Mouse (Mus musculus) kidney, embryonic 16.5 days (tissue): ENCODE measurements around the gene Sox6. TPM values are rescaled to one million over a fixed set of nuclear protein-coding genes. Genes with fewer than 3 reads are reported as not detected.
A peak's percentile ranks its signal among the peaks of the same experiment; 100 is the strongest.
"Not testable (repeated sequence)": the region's sequence is repeated elsewhere in the genome, so short reads cannot be mapped to it uniquely, and the experiment has no call there.

ENCODE experiments used
- ATAC-seq: fragments of 200-750 bp; cut with Nextera tagmentation; 2 replicates; pipeline ENCODE4 v1.8.0; 2017; ENCODE audit warnings: moderate TSS enrichment; ENCODE audit not compliant: low FRiP score, low TSS enrichment
- H3K27ac ChIP-seq: fragments of 300-500 bp; sonication (generic); 2 replicates; pipeline ENCODE4 v1.5.1; 2014; ENCODE audit warnings: low read length
- H3K27me3 ChIP-seq: fragments of 300-500 bp; sonication (generic); 2 replicates; pipeline ENCODE4 v1.6.1; 2014; ENCODE audit warnings: low read length, control low read depth, mixed read lengths; ENCODE audit not compliant: insufficient read depth
- H3K36me3 ChIP-seq: fragments of 300-500 bp; sonication (generic); 2 replicates; pipeline ENCODE4 v1.6.1; 2014; ENCODE audit warnings: low read length, control low read depth, mixed read lengths; ENCODE audit not compliant: insufficient read depth
- H3K4me1 ChIP-seq: fragments of 300-500 bp; sonication (generic); 2 replicates; pipeline ENCODE4 v1.6.1; 2014; ENCODE audit warnings: low read length, control low read depth, mixed read lengths; ENCODE audit not compliant: insufficient read depth
- H3K4me2 ChIP-seq: fragments of 300-500 bp; sonication (generic); replicated peaks from 2 replicates; pipeline ENCODE4 v1.6.1; 2014; ENCODE audit warnings: low read depth, low read length
- H3K4me3 ChIP-seq: fragments of 300-500 bp; sonication (generic); 2 replicates; pipeline ENCODE4 v1.5.1; 2014; ENCODE audit warnings: mild to moderate bottlenecking, low read length
- H3K9ac ChIP-seq: fragments of 300-500 bp; sonication (generic); replicated peaks from 2 replicates; pipeline ENCODE4 v1.6.1; 2014; ENCODE audit warnings: low read length
- H3K9me3 ChIP-seq: fragments of 300-500 bp; sonication (generic); 2 replicates; pipeline ENCODE4 v1.6.1; 2016; ENCODE audit warnings: low read length, control low read depth
- WGBS: fragments of 180-500 bp; shearing (Covaris S2); extraction: QIAGEN DNeasy Blood & Tissue Kit; methylation state at CpG from one replicate; pipeline ENCODE4 v1.1.7; 2014; 5-methylcytosine and 5-hydroxymethylcytosine counted together
- polyA plus RNA-seq: library from polyadenylated mRNA; unstranded; fragments of >200 nt; fragmentation: Nextera tagmentation; extraction: Ambion mirVana; gene quantifications from 2 replicates; pipeline ENCODE4 v1.2.1, GENCODE M21; 2015

Sox6 gene
- 18.6 and 18.9 TPM in 2 replicates for polyA plus RNA-seq

DNA sequence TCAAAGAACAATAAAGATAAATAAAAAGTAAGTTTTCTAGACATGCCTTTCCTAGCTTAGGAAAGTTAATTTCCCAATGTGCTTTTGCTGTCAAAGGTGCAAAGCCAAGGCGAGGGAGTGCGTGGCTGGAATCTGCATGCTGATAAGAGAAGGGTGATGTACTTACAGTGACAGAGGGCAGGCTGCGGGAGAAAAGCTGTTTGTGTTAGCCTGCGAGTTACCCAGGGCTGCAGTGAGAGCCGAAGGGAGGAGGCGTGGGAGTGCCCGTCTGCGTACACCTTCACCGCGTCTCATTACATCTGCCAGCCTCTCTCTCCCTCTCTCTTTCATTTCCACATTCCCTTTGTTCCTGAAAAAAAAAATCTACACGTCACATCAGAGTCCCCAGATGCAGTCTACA lies at the start of gene Sox6:
Sox6 (minus strand) TSS at position 286 of the 400 bp plus-strand sequence.
- WGBS, result under 1% methylated on average over 11 of the region's 11 CpGs
- Histone ChIP-seq H3K4me3 (peak within 1 kb of the TSS; percentile 51), H3K36me3 (no peaks in the 10 kb centered on the region), H3K27ac (no peak within 1 kb of the TSS), H3K4me2 (peak within 1 kb of the TSS; percentile 94), H3K9me3 (no peaks in the 10 kb centered on the region), H3K4me1 (peaks cover 33% of the 10 kb centered on the region), H3K27me3 (peaks cover 67% of the 10 kb centered on the region), H3K9ac (peak within 1 kb of the TSS; percentile 43)
- no peak for ATAC-seq

DNA sequence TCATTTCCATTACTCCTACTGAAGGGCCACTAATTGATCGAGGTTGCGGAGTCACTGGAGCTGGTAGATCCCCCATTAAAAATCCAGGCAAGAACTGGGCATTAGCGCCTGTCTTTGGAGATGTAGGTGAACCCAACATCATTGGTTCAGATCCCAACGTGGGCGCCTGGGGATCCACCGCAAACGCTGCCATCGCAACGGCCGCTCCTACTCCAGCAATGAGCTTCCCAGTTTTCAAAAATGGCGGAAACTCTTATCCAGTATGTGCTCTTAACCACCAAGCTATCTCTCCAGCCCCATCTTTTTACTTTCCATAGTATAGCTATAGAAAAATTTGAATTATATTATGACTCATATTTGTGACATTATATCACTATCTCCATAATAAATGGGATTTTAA lies 45.8 kb upstream of the Sox6 start, which contains the start of gene Gm4353:
Gm4353 (minus strand) TSS at position 270 of the 400 bp plus-strand sequence.
- H3K4me1 ChIP-seq, H3K27me3 ChIP-seq, H3K4me3 ChIP-seq, H3K27ac ChIP-seq, H3K4me2 ChIP-seq, H3K9ac ChIP-seq, ATAC-seq, H3K9me3 ChIP-seq, H3K36me3 ChIP-seq: not testable (repeated sequence)
- WGBS, result 98% methylated on average over 11 of the region's 11 CpGs

DNA sequence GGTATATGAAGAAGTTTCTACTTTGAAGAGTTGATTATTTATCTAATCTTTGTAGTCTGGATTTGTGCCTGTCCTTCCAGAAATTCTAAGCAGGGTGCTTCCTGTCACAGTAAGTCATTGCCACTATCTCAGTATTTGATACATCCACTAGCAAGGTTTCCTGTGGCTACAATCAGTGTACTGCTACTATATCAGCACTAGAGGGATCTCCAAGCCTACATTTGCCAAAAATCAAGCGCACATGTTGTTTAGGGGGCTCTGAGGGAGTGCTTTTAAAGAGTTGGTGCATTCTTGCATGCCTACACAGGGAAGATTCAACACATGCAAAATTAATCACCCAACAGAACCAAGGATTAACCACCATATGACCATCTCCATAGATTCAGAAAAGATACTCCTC lies 22.1 kb upstream of the Sox6 start:
- Histone ChIP-seq H3K9me3 (no peaks in the 10 kb centered on the region), H3K4me2 (no peak overlapping the region), H3K27ac (no peak overlapping the region), H3K4me1 (no peaks in the 10 kb centered on the region), H3K9ac (no peak overlapping the region), H3K36me3 (no peaks in the 10 kb centered on the region), H3K27me3 (no peaks in the 10 kb centered on the region), H3K4me3 (no peak overlapping the region)
- WGBS, result 74% methylated on average over 1 of the region's 1 CpGs
- ATAC-seq, result no peak

DNA sequence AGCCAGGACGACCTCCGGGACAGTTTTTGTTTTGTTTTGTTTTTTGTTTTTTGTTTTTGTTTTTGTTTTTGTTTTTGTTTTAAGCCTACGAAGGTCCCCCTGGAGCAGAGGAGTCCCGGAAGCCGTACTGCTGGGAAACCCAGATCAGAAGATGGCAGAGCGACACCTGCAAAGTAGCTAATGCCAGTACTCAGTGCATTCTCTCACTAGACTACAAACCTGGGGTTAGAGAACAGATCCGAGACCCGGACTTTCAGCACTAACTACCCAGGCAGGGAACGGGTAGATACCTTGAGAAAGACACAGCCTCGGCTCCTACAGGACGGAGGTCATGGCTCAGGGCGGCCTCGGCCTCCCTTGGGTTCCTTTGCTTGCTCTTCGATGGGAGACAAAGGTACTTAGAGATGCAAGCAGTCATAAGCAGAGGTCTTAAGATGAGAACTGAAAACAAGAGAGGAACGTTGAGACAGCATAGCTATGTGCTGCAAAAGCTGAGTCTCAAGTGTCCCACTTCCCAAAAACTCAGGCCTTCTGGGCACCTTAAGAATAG lies 1.9 kb upstream of the Sox6 start:
- Histone ChIP-seq H3K27ac (no peak overlapping the region), H3K36me3 (no peaks in the 10 kb centered on the region), H3K9ac (no peak overlapping the region), H3K27me3 (peaks cover 49% of the 10 kb centered on the region), H3K9me3 (no peaks in the 10 kb centered on the region), H3K4me3 (peak overlapping the region; percentile 51), H3K4me2 (peak overlapping the region; percentile 94), H3K4me1 (peaks cover 24% of the 10 kb centered on the region)
- 23% methylated on average over 15 of the region's 15 CpGs for WGBS
- no peak for ATAC-seq

DNA sequence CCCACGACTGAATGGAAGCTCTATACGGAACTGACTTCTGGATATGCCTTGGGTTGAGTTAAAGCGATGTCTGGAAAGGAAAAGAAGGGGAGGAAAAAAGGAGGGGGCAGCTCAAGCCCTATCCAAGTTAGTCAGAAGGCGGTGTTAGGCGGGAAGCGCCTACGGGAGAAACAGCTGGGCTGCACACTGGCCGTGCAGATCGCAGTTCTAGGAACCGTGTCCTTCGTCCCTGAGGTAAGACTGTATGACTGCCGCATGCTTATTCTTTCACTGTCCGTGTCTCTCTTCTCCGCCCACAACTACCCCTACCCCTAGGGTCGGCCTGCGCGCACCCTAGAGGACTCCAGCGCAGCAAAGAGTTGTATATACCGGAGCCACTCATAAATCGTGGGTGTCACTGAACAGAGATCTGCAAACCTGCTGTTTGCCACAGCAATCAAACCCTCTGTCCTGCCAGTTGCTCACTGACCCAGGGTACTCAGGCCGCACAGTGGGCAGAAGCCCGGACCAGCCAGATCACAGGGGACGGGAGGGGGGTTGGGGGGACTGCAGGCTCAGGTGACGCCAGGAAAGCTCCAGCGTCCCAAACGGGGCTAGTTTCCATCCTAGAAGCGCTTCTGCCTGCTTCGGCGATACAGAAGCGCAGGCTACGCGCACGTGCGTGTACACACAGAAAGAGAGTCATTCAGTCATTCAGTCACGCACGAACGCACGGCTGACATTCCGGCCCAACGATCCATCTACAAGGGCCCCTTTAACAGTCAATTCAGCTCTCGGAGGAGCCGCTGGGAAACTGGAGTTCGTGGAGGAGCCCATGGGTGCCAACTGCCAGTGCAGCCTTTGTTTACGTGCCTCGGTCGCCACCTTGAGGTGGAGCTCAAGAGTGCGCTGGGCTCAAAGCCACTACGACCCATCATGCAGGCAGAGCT lies 1.2 kb upstream of the Sox6 start:
- under 1% methylated on average over 48 of the region's 48 CpGs for WGBS

DNA sequence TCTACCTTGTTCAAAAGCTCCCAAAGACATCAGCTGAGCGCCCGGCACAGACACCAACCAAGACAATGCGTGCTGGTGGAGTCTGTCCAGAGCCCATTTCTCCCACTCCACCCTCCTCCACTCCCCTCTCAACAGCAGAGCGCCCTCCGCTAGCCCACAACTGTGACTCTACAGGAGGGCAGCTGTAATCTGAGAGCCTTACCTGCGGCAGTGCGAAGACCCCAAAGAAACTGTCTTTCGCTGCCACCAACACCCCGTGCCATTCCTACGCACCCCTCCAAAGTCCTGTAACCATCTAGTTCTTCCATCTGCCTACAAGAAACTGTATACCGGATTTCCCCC lies 571 bp upstream of the Sox6 start, which contains the start of gene 1110004F10Rik:
1110004F10Rik (plus strand) TSS at position 202 of the 342 bp plus-strand sequence.
- 0% methylated on average over 11 of the region's 11 CpGs for WGBS
- no peaks in the 10 kb centered on the region for H3K36me3 ChIP-seq
- H3K9ac ChIP-seq, result peak within 1 kb of the TSS; percentile 43
- peak within 1 kb of the TSS; percentile 94 for H3K4me2 ChIP-seq
- ATAC-seq, result no peak; the same call in 1 of the 2 replicates
- H3K27ac ChIP-seq, result no peak within 1 kb of the TSS
- H3K27me3 ChIP-seq, result peaks cover 63% of the 10 kb centered on the region
- H3K4me3 ChIP-seq, result peak within 1 kb of the TSS; percentile 51
- H3K9me3 ChIP-seq, result no peaks in the 10 kb centered on the region
- H3K4me1 ChIP-seq, result peaks cover 32% of the 10 kb centered on the region

More for the DNA sequence above, 1.2 kb upstream of the Sox6 start:
- H3K36me3 ChIP-seq, result no peaks in the 10 kb centered on the region
- peak overlapping the region; percentile 43 for H3K9ac ChIP-seq
- H3K9me3 ChIP-seq, result no peaks in the 10 kb centered on the region
- peaks cover 26% of the 10 kb centered on the region for H3K4me1 ChIP-seq
- H3K27ac ChIP-seq, result no peak overlapping the region
- H3K27me3 ChIP-seq, result peaks cover 57% of the 10 kb centered on the region
- peak overlapping the region; percentile 94 for H3K4me2 ChIP-seq
- peak overlapping the region; percentile 51 for H3K4me3 ChIP-seq
- peak; percentile 83 for ATAC-seq

DNA sequence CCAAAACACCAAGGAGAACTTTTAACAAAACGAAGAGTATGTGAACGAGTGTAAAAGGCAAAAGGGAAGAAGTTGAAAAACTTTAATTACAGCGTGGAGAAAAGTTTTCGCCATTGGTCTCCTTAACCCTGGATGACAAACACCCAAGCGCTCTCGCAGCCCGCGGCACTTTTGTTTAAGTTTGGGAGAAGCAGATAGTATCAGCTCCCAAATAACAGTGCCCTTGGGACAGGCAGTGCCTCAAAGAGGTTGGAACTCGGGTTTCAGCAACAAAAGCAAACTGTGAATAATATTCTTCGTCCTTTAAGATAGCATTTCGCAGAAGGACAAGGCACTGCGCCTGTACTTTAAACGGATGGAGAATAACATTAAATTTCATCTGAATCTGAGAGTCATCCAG lies 572 bp downstream of the Sox6 start:
- Histone ChIP-seq H3K27me3 (peaks cover 64% of the 10 kb centered on the region), H3K9me3 (no peaks in the 10 kb centered on the region), H3K4me2 (peak overlapping the region; percentile 40), H3K4me1 (peaks cover 33% of the 10 kb centered on the region), H3K36me3 (no peaks in the 10 kb centered on the region), H3K27ac (no peak overlapping the region), H3K9ac (no peak overlapping the region), H3K4me3 (peak overlapping the region; percentile 24; the same call in 1 of the 2 replicates)
- ATAC-seq, result no peak
- WGBS, result 2% methylated on average over 13 of the region's 13 CpGs

DNA sequence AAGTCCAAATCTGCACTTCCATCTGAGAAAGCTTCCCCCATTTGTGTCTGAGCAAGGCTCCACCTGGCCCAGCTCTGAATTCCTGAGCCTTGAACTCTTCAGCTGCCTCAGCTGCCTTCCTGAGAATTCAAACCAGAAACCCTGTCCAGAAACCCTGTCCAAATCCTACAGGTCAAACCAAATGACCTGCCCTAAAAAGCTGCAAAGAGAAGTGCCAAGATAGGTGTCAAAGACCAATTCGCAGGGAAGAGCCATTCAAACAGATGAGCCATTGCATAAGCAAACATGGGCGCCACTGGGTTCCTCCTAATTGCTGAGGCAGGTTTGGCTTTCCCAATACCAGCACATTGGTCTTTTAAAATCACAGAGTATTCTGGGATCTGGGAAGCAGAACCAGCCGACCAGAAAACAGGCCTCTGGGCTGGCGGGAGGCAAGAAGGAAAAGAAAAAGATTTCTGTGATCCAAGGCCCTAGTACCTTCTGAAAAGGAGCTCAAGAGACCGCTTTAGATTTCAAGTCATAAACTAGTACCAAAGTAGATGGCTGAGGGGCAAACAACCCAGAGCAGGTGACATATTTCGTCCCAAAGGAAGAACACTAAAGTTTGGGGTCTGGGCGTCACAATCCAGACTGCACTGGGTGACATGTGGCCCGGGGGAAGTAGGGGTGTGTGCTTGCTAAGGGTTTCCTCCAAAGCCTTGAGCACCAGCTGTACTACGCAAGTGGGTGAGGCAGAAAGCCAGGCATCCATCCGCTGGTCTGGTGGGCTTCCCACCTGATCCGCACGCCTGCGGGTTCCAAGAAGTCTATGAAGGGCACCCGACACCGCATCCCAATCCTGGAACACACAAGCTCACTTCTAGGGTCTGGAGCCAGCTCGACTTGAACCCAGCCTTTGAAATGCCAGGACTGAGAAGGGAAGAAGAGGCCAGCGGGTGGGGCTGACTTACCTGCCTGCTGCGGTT lies 1.7 kb downstream of the Sox6 start:
- Histone ChIP-seq H3K27ac (no peak overlapping the region), H3K4me2 (no peak overlapping the region), H3K9me3 (no peaks in the 10 kb centered on the region), H3K27me3 (peaks cover 62% of the 10 kb centered on the region), H3K4me3 (no peak overlapping the region), H3K9ac (no peak overlapping the region), H3K4me1 (peaks cover 33% of the 10 kb centered on the region), H3K36me3 (no peaks in the 10 kb centered on the region)
- no peak for ATAC-seq
- WGBS, result 21% methylated on average over 18 of the region's 18 CpGs

DNA sequence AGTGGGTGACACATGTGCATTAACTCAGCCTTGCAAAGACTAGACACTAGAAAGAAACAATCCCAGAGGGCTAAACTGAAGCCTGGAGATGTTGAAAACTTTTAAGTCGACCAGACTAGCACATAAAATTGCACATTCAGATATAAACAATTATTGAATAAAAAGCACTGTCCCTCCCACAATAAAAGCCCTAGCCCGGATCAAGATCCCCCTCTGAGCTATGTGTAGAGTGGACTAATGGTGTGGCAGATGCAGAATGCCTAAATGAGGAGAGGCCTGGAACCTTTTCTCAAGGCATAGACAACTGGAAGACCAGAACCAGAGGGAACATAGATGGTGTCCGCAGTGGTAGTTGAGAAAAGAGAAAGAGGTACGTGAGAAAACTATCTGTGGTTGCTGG lies 3.1 kb downstream of the Sox6 start:
- ATAC-seq, result no peak
- Histone ChIP-seq H3K4me3 (no peak overlapping the region), H3K4me2 (no peak overlapping the region), H3K27me3 (peaks cover 58% of the 10 kb centered on the region), H3K27ac (no peak overlapping the region), H3K4me1 (peaks cover 35% of the 10 kb centered on the region), H3K9me3 (no peaks in the 10 kb centered on the region), H3K36me3 (no peaks in the 10 kb centered on the region), H3K9ac (no peak overlapping the region)
- 52% methylated on average over 4 of the region's 4 CpGs for WGBS
